In the genomic region with DNA sequence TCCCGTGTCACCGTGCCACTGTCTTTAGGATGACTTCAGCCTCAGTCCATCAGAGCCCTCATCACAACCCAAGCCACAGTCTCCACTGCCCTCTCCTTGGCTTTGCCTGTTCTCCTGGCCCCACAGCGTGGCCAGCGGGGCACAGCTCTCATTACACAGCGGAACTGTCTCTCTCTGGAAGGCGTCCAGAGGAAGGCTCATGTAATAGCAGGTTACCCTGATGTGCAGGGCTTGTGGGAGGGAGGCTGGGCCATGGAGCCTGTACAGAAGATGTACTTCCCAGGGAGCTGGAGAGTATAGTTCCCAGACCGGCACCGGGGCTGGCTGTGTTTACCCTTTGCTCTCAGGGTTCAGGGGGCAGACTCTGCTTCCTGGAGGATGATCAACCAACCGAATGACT, we compare ENCODE assay signal across 21 mouse cellular contexts. TPM values are rescaled to one million over a fixed set of nuclear protein-coding genes. Genes with fewer than 3 reads are reported as not detected.
DNase-seq lines count a peak whose midpoint lies in the region; TF ChIP-seq lines count a peak whose summit lies in the region.
"Had no signal": no experiment of that assay in that cellular context is flagged by ENCODE, and none has a peak within 500 bp of the region (broad histone marks: within the 10 kb centered on the region; RNA-seq: fewer than 3 reads in every experiment).

No protein-coding gene starts in this region.

- no peak for TF ChIP-seq POLR2A in brain, embryonic 14.5 days (IDR thresholded peaks at IDR 0.05; ENCODE audit: borderline replicate concordance, extremely low read depth, insufficient read depth, insufficient read length, poor library complexity, severe bottlenecking)

- peak; percentile 41 for DNase-seq in gastrocnemius, adult 2 months
- no peak for DNase-seq in gastrocnemius, postnatal 36 days
- DNase-seq in heart, postnatal 4 days = peak; percentile 17
- no peak for DNase-seq in heart, postnatal 14 days
- DNase-seq in kidney, postnatal 10 days = peak; percentile 12
- no peak for DNase-seq in kidney, postnatal 36 days
- peak; percentile 27 for DNase-seq in brain, embryonic 14.5 days (ENCODE audit: low read depth)
- no peak for DNase-seq in spleen, postnatal 4 days (ENCODE audit: low spot score in 2 of 2)
- DNase-seq: adrenal gland, postnatal 25 days; cerebellum, adult 18-20 months; kidney, postnatal 25 days; lung, adult 2 months; thymus, postnatal 14 days had no signal

- intact Hi-C loops in gastrocnemius, adult 2 months (cut with DNase I) = no loop called here
- intact Hi-C loops in gastrocnemius, postnatal 36 days (cut with DNase I) = no loop called here
- intact Hi-C loops in heart, postnatal 14 days (cut with DNase I) = no loop called here

- TF ChIP-seq CTCF in gastrocnemius, adult 2 months (IDR thresholded peaks at IDR 0.05) = no peak
- no peak for TF ChIP-seq CTCF in brain, embryonic 14.5 days (IDR thresholded peaks at IDR 0.05; ENCODE audit: borderline replicate concordance, extremely low read depth, insufficient read depth, insufficient read length)

- H3K27ac ChIP-seq in gastrocnemius, adult 2 months = no peak overlapping the region
- H3K27ac ChIP-seq: left cerebral cortex, adult 2 months; liver, embryonic 12.5 days; neural tube, embryonic 13.5 days had no signal

- no peak overlapping the region for H3K4me3 ChIP-seq in gastrocnemius, adult 2 months
- H3K4me3 ChIP-seq: left cerebral cortex, adult 2 months; liver, embryonic 12.5 days; megakaryocyte, embryonic 14.5 days; neural tube, embryonic 13.5 days had no signal

RNA-seq across cellular contexts. Expression of a gene that starts 6.8 kb away (rescaled TPM):
- total RNA-seq in gastrocnemius, adult 2 months (2021) = 1 to 10 TPM; 1.5 to 2.3 TPM
- total RNA-seq in gastrocnemius, postnatal 36 days (2021) = 1 to 10 TPM; 1.4 to 1.8 TPM
- 10 to 100 TPM; 11.6 to 12.5 TPM for total RNA-seq in heart, postnatal 4 days (2021)
- 1 to 10 TPM; 4.6 to 6.9 TPM for total RNA-seq in heart, postnatal 14 days (2021)
- 8.5 and 20.3 TPM in 2 replicates for polyA plus RNA-seq in brain, embryonic 14.5 days (2012; rRNA removed)
- total RNA-seq: CH12.LX; common myeloid progenitor, adult 5-6 weeks; hematopoietic stem cell, adult 5-6 weeks; MEL had no signal

Comparison
In these comparisons a context has a peak if more than half of its experiments do, and no peak if none do; other contexts are left out.
1. DNase-seq: peak in gastrocnemius, adult 2 months (single experiment), heart, postnatal 4 days (single experiment), kidney, postnatal 10 days (single experiment) and brain, embryonic 14.5 days (single experiment); none in gastrocnemius, postnatal 36 days (0 of 2), heart, postnatal 14 days (0 of 2), kidney, postnatal 36 days (0 of 2) and spleen, postnatal 4 days (0 of 2).